Mouse (Mus musculus) right cerebral cortex, postnatal 14 days (tissue): ENCODE measurements around the gene Clic5.
"Not testable (repeated sequence)": the region's sequence is repeated elsewhere in the genome, so short reads cannot be mapped to it uniquely, and the experiment has no call there.

Experiments
- DNase-seq: peaks from one replicate; pipeline ENCODE4 v3.0.0; 2022

Clic5 gene

DNA sequence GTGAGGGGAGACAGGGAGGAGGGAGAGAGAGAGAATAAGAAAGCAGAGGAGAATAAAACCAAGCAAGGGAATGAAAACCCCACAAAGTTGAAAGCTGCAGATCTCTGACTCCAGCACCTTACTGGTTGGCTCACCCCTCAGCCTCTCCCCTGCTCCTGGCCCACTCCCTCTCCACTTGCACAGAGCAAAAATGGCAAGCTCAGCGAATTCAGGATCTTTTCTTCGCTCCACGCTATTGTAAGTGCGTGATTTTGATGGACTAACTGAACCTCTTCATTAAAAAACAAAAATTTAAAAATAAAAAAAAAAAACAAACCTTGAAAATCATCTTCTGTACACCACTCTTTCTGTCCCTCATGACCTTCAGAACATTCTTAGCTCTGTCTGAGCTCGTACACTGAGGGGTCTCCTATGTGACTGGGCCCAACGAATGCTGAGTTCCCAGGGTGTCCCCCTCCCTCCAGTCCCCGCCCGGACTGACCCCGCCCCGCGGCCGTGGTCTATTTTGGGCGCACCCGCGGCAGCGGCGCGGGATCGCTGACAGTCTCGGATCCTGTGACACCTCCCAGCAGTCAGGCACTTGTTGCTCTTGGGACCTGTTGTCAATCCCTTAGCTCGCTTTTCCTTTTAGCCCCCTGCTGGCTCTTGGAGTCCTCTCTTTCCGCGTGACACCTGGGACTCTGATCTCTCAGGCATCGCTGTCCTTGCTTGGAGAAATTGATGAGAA, at the start of gene Clic5:
Gene Clic5 (plus strand): TSS at position 543 of the 727 bp plus-strand sequence.
- DNase-seq: no peak

DNA sequence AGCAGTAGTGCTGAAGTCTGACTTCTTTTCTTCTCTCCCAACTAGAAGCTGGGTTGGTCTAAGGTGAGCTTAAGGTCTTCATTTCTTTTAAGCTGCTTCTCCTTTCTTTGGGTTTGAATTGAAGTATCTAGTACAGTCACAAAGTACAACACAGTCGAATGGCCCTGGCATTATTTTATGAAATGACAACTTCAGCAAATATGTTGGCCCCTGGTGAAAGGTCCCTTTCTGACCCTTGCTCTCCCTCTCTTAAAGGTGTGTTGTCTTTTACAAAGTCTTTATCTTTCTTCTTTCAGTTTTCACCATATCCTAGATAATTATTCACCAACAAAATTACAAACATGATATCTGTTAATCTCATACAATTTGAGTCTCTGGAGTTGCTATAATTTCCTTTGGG, 42.6 kb upstream of the Clic5 start:
- no peak for DNase-seq

DNA sequence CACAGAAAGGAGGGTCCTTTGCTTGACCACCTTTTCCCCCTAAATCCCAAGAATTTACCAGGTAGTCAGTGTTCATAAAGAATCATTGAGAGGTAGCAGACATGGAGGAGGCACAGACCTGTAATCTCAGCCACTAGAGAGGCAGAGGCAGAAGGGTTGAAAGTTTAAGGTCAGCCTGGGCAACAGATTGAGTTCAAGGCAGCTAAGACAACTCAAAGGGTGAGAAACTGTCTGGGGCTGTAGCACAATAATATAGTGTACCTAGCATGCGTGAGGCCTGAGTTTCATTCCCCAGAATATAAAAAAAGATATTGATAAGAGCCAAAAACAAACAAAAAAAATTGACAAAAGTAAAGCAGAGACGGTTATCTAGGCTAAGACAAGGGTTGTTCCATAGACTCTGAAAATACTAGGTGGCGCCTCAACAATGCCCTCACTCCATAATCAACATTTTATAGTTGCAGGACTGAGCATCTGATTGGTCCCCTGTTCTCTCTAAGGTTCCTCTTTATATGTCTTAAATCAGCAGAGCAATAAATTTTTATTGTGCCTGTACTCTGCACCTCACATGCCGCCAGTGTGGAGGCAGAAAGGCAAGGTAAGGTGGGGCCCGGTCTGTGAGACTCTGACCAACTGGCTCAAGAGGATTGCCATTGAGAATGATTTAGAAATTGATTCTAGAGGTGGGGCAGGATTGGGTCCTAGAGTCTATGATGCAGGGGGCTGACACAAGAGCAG, 40.1 kb upstream of the Clic5 start:
- no peak for DNase-seq

DNA sequence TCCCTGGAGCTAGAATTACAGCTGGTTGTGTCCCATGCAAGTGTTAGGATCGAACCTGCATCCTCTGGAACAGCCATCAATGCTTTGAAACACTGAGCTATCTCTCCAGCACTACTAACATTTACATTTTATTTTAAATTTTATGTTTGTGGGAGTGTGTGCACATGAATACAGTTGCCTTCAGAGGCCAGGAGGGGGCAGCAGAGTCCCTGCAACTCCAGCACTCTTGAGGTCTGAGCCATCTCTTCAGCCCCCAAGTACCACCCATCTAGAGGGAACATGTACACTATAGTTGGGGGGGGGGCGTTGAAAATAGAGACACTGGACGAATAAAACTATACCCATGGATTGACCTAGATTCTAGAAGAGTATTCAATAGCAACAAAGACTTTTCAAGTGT, 37.3 kb upstream of the Clic5 start:
- peak; percentile 58 for DNase-seq

DNA sequence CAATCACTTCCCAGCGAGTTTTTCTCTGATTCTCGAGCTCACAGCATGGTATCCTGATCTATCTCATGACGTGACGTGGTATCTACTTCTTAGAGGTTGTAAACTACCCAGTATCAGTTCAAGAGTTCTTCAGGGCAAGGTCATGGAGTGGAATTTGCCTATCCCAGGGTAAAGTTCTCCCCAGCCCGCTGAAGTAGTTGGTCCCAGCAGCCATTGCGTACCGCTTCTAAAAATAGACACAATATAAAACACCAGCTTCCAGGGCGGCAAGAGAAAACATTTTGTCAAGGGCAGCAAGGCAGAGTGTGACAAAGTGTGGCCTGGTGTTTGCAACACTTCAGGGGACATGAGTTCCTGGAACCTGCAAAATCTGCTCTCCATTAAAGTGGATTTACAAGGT, 36.5 kb upstream of the Clic5 start:
- DNase-seq: no peak

DNA sequence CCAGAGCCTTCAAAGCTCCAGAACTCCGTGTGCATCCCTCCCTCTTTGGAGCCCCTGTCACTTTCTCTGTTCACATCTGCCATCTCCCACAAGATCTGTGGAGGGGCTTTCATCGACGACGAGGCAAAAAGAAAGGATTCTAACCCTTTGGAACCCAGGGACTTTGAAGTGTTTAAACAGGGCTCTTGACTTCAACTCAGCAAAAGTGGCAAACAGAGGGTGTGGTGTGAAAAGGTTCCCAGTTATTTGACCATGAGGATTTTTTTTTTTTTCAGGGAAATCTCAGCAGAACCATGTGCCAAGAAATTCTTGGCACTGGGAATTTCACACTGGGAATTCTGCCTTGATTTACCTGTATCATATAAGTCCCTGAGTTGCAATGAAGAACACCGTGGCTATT, 34.5 kb upstream of the Clic5 start:
- no peak for DNase-seq

DNA sequence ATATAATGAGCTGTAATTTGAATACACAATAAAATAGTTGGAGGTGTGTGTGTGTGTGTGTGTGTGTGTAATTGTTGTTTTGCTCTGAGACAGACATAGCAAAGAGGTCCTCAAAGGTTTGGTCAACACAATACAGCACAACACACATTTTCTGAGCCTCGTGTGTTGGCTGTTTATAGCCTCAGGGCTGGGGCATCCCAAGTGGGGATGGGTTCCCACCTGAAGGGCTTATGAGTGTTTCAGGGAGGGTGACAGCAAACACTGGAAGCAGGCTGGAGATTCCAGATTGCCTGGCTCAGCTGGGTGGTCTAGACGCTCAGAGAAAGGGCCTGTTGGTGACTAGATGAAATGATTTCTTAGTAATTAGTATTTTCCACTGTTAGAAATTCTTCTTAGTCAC, 33.2 kb upstream of the Clic5 start:
- DNase-seq: no peak

DNA sequence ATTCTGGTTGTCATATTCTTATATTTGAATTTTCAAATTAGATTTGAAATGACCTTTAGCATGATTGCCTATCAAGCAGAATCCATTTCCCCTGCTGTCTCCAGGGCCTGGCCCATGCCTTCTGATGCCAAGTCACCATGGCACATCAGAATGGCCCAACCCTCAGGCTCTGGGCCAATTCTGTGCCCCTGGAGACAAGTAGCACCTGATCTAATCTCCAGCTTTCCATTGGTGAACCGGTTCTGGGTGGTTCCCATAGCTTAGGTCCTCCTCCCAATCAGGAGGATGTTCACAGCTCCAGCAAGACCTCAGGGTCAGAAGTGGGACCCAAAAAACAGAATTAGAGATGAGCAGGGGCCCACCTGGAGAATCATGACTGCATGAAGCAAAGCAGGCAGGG, 30.2 kb upstream of the Clic5 start:
- DNase-seq: no peak

DNA sequence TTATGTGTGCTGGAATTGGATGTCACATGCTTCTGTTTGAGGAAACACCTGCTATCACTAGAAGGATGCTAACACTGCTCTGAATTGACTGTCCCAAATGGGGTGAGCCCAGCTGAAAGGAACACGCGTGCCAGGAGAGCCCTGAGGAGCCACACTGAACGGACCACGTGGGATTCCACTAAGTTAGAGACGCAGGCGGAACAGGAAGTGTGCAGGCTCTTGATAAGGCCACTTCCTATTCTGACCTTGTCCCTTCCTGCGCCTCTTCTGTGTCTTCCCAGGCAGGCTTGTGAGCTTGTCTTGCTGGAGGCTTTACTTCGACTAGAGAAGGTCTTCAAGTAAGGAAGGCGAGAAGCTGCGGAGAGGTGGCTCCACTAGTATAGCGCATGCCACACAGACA, 27.9 kb upstream of the Clic5 start:
- no peak for DNase-seq

DNA sequence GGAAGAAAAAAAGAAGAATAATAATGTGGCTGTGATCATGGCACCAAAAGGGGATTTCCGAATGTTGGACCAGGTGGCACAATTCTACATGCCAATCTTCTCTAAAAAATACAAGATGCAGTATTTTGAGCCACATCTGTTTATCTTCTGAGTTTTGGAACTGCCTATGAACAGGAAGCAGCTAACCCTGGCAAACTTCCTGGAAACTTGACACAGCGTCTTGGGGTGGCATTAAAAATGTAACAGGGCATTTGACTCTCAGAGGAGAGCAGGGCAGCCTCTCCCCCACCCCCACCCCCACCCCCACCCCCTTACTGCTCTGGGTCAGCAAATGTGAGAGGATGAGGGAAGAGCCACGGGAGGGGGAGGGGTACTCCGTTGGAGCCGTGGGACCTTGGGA, 25.9 kb upstream of the Clic5 start:
- DNase-seq: no peak

DNA sequence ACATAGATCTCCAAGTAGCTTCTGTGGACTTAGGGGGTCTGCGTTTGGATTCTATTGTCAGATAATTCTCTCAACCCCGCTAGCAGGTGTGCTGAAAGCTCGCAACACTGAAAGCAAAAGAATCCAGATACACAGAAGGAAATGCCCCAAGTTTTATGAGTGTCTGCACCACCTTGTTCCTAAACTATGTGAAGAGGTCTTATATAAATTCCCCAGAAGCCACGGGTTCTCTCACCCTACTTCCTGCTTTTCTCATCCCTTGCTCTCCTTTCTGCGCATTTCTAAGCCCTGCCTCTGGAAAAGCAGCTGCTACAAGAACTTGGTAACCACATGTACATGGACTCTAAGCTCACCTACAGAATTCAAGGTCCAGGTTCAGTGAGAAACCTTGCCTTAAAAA, 25.4 kb upstream of the Clic5 start:
- no peak for DNase-seq

DNA sequence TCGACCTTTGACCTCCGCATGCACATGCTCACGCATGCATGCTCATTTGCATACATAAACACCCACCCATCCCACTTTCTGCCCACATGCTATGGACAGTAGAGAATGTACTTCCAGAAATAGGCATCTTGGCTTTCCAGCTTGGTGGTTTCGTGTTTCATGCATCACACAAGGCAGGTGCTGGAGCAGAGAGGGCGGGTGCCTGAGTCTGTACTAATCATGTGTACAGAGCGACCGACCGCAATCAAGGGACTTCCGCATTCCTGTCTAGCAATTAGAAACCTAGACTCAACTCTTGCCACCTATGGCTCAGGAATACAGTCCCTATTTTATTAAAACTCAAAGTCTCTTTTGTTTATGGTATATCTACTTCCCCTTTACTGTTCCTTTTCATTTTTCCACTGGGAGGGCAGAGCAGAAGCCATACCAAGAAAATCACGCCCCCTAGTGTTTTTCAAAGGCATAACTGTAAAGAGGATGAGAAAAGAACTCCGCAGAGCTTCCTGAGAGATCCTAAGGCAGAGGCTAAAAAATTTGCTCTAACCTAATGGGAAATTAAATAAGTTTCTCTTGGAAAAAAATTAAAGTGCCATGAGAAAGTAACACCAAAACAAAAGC, 22.5 kb upstream of the Clic5 start:
- DNase-seq: no peak

DNA sequence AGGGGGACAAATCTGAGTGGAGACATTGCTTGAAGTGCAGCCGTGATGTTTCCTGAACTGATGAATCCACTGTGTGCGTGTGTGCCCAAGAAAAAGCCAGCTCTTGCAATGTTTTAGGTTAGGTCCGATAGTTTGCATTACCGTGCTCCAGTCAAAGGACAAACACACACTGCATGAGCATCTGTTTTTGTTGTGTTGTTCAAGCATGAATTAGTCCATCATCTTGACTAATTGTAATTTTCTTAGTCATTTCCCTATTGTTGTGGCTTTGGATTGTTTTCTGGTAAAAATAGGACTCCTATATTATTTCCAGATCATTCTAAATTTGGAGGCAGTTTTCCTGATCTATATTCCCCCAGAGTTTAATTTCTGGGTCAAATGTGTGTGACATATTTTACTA, 18.7 kb upstream of the Clic5 start:
- DNase-seq: no peak

DNA sequence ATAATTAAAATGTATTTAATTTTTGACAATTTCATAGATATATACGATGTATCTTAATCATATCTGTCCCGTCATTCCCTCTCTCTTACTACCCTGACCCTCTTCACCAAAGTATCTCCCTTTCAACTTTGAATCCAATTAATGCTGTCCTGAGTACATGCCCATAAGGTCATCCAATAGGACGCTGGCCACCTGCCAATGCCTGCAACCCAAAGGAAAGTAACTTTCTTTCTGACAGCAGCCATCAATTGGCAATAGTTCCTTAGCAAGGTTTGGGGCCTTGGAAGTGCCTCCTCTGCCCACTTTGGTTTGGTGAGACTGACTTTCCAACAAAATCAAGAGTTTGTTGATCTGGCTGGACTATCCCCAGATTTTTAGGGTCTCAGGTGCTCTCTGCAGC, 18.1 kb upstream of the Clic5 start:
- no peak for DNase-seq

DNA sequence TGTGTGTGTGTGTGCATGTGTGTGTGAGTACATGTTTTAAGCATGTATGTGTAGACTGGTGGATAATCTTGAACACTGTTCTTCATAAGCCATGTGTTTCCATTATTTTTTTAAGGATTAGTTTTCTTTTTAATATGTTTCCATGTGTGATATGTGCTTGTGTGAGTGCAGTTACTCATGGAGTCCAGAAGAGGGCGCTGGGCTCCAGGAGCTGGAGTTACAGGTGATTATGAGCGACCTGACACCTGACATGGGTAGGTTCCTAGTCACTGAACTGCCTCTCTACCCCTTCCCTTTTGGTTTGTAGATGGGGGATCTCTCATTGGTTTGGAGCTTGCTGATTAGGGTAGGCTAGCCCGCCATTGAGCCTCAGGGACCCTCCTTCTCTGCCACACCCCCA, 16.5 kb upstream of the Clic5 start:
- DNase-seq: no peak

DNA sequence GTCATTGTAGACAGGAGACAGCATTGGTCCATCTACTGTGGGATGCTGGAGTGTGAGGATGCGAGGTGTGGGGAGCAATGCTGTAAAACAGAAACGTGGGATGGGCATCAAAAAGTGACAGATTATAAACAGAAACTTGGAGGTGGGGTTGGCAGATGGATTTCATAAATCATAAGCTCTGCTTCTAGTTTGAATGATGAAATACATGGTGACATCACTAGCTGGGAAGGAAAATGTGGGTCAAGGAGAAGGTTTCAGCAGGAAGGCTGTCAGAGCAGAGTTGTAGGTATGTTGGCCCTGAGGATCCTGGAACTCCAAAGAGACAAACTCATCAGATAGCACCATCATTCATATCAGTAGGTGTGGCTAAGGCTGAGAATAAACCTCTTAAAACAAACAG, 15.0 kb upstream of the Clic5 start:
- DNase-seq: no peak

DNA sequence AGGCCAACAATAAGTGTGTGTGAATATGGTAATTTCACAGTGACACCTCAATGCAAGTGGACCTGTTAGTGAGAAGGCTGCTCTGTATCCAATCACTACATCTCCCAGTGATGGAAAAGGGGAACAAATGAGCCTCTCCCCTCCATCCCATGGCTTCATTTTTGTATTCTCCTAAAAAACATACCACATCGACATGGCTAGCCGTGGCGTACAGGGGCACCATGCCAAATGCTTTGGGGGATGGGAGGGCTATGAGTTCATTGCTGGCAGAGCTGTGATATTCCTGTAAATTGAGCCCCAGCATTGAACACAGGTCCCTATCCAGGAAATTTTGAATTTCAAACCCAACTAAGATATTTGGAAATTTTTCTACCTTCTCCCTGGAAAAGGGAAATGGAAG, 11.1 kb upstream of the Clic5 start:
- DNase-seq: no peak

DNA sequence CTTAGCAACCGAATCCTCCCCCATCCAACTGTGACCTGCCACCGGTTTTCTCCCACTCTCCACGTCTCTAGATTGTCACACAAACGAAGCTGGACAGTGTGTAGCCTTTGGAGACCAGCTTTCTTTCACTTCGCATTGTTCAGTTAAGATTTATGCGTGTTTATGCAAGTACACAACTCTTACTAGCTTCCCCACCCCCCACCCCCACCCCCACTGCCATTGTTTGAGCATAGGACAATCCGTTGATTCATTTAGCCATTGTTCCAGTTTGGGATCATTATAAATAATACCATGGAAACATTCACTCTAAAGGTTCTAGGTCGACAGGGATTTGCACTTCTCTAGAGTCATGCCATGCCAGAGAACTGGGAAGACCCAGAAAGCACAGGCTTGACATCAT, 7.0 kb upstream of the Clic5 start:
- no peak for DNase-seq

DNA sequence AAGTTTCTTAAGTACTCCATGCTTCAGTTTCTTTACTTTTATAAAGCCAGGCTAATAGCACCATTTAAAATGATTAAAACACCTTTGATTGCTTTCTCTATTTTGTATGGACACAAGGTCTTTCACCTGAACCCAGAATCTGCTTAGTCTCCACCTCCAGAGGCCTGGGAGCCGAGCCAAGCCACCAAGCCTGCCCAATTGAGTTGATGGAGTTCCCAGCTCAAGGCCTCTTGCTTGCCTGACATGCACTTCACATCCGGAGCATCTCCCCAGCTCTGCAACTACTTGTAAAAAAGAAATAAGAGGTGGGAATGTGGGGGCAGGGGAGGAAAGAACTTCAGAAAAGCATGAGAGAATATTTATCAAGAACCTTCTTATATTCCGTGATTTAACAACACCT, 1.5 kb upstream of the Clic5 start:
- no peak for DNase-seq

DNA sequence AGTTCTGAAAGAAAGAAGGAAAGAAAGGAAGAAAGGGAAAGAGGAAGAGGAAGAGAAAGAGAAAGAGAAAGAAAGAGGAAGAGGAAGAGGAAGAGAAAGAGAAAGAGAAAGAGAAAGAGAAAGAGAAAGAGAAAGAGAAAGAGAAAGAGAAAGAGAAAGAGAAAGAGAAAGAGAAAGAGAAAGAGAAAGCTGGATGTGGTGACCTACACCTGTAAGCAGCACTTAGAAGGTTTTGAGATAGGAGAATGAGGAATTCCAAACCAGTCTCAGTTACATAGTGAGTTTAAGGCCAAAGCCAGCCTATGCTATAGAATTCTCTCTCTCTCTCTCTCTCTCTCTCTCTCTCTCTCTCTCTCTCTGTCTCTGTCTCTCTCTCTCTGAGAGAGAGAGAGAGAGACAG, 847 bp upstream of the Clic5 start:
- not testable (repeated sequence) for DNase-seq

DNA sequence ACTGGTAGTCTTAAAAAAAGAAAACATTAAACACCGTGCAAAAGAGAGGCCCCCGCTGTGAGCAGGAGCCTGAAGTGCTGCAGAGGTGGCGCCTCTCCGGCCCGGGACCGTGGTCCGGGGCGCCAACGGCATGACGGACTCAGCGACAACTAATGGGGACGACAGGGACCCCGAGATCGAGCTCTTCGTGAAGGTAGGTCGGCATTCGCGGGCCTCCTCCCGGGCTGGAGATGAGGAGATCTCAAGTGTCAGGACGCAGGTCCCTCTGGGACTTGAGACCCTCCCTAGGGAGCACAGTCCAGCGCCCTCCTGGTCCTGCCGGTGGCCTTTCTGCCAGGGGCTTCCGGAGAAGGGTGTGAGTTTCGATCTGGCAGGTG, 373 bp downstream of the Clic5 start:
- no peak for DNase-seq

DNA sequence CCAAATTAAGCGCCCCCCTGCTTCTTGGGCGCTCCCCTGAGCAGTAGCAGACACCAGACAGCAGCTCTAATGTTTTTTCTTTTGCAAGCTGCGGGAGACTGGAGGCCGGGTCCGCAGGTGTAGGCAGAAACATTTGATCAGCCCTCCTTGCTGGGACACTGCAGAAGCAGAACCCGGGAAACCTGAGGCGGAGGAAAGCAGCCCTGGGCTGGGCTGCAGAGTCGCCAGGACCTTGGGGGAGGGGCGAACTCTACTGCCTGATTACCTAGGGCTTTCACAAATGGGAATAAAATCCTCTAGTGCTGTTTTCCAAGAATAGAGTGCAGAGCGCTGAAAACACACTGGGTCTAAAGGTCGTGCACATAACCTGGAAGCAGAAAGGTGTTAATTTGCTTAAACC, 1.3 kb downstream of the Clic5 start:
- no peak for DNase-seq

DNA sequence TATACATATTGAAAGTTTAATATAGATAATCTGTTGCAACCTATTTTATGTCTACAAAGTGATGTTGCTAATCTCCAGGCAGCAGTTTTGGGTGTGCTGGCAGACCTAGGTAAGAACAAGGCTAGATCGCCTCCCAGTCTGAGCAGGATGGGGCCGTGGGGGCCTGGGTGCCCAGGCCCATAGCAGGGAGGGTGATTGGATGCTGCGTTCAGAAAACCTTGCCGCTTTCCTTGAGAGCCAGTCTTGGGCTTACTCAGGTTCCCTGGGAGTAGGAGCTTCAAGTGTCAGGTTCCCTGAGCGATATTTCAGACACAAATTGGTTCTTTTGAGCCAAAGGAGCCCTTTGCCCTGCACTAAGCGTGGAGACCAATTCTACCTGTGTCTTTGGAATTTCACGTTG, 1.9 kb downstream of the Clic5 start:
- no peak for DNase-seq

DNA sequence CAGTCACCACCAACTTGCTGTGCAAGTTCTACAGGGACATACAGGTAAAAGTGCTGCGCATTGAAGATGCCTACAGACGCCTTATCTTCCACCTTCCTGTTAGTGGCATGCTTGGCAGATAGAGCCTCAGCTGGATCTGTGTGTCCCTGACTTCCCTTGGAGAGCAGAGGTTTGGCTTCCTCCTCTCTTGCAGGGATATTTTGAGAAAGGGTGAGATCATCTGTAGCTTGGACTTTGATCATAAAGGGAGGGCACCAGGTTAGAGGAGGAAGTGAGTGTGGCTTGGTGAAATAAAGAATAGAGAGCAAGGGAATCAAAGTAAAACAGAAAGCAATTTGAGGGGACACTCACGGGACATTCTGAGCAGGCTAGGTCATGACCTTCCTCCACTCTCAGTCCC, 4.6 kb downstream of the Clic5 start:
- DNase-seq: no peak

DNA sequence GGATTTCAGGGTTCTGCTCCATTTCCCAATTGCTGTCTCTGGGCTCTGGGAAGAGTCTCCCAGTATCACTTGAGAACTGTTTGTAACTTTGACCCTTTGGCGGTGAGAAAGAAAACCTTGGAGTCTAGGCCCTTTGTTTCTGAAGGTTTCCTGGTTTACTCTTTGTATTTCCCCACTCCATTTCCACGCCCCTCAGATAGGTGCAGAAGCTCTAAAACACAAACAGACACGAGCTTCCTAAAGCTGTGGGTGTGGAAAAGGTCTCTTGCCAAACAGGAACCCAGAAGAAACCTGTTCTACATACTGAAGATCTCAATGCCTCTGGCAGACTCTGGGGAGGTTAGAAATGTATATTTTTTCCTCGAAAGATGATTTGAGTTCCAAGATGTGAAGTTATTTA, 10.8 kb downstream of the Clic5 start:
- no peak for DNase-seq
